Mouse (Mus musculus) gastrocnemius, postnatal 10 days (tissue): ENCODE results near the gene Cyb5rl. TPM values are rescaled to one million over a fixed set of nuclear protein-coding genes. Genes with fewer than 3 reads are reported as not detected.

Experiments
- DNase-seq: peaks from one replicate; pipeline ENCODE4 v3.0.0; 2021; ENCODE audit warnings: mixed read lengths
- total RNA-seq, 2 experiments: library from RNA; stranded (reverse); gene quantifications; 2 replicates each; pipeline ENCODE4 v1.2.3; 2021

Cyb5rl gene
- total RNA-seq, 2 experiments from 2014 or later = 14.9 to 17.2 TPM

GRCm38 (mm10) chr4:107061560-107061959, 5.2 kb upstream of the Cyb5rl start:
- DNase-seq = no peak

DNA sequence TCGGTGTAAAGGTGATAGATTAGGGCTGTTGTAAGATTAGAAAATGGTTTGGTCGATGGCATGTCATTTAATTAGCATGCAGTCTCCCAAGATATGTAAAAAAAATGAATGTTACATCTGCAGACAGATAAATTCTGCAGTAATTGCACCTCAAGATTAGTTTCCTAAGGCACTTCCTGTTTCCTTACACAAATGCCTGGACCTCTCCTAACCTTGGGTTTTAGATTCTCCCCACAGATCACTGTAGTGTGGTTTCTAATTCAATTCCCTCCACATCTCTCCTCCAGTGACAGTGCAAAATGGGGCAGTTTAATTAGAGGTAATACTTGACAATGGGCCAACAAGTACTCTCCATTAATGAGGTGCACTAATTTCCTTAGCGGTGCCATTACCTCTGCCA, 3.6 kb upstream of the Cyb5rl start:
- DNase-seq = no peak

GRCm38 (mm10) chr4:107064394-107065098, 2.2 kb upstream of the Cyb5rl start:
- no peak for DNase-seq

GRCm38 (mm10) chr4:107067151-107067840, 508 bp downstream of the Cyb5rl start:
- peak; percentile 40 for DNase-seq

- no peak for DNase-seq
Observed at GRCm38 (mm10) chr4:107072343-107072742, 5.6 kb downstream of the Cyb5rl start.

DNA sequence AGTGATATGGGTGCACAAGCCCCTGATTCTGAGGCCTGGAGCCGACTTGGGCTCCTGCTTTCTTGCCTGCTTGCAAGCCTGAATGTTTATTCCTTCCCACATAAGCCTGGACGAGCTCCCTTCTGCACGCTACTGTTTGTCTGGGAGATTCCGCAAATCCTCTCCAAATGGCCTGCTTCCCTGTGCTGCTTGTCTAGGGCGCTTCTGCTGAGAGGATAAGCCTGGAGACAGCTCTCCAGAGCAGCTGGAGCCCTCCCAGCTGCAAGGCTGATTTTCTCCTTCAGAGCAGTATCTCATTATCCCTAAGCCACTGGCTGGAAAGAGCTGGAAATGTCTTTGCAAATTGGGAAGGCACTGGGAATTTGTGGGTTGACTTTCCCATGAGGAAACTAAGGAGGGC, 8.7 kb downstream of the Cyb5rl start:
- DNase-seq = no peak

GRCm38 (mm10) chr4:107078894-107079293, 12.1 kb downstream of the Cyb5rl start:
- DNase-seq = no peak

GRCm38 (mm10) chr4:107079716-107080115, 12.9 kb downstream of the Cyb5rl start:
- no peak for DNase-seq

- no peak for DNase-seq
Observed at GRCm38 (mm10) chr4:107082185-107082584, 15.4 kb downstream of the Cyb5rl start.

- no peak for DNase-seq
Observed at GRCm38 (mm10) chr4:107083126-107083525, 16.3 kb downstream of the Cyb5rl start.

DNA sequence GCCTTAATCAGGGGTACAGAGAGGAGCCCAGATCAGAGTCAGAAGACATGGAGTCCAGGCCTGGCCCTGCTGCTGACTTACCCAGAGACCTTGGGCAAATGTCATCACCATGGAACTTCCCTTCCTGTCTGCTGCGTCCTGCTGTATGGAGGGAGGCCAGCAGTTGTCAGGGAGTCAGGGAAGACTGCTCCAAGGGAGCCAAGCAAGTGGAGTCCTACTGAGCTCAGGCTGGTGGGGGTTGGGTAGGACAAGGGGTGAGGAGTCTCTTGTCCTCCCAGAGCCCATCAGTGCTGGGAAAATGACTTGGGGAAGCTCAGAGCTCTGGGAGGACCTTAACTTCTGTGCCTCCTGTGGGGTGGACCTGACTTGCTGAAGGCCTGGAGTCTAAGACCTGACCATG, 17.6 kb downstream of the Cyb5rl start:
- DNase-seq = no peak

DNA sequence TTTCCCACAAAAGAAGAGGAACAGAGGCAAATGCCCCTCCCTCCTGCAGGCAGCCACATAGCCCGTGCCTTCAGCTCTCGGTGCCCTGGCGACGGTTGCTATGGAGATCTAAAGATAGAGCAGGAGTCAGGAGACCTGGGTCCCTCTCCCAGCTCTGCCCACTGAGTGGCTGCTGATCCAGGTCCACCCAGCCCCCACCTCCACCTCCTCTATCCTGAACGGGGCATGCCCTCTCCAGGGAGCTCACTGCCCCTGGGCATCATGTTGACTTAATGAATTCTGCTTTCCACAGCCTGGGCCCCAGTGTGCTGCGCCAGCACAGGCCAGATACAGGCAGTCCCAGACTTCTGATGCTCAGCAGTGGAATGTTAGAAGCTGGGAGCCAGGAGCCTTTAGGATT, 18.1 kb downstream of the Cyb5rl start:
- DNase-seq = no peak

GRCm38 (mm10) chr4:107091696-107092095, 24.9 kb downstream of the Cyb5rl start:
- no peak for DNase-seq

DNA sequence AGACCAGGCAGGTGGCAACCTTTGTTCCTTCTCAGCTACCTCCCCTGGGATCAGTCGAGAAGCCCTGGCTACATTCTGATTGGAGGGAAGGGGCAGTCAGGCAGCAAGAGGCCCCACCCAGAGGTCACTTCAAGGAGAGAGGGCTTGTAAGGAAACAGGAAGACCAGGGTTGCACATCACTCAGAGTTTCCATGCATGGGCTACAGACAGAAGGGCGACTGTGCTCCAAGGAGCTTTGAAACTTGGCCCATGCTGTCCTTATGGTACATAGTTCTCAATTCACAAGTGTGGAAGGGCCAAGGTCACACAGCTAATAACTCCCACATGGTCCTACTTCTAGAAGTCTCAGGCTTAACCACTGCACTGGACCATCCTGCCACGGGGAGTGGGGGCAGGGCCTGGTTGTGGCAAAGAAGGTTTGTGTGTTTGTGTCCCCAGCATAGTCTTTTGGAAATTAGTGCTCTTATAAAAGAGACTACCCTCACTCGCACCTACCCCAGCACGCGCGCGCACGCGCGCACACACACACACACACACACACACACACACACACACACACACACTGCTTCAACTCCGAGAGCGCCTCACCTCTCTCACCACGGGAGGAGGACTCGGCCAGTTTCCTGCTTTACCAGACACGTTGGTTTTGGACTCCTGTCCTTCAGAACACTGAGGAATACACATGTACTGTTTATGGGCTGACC, 27.8 kb downstream of the Cyb5rl start:
- DNase-seq = no peak

GRCm38 (mm10) chr4:107096043-107096442, 29.3 kb downstream of the Cyb5rl start:
- DNase-seq = no peak

- DNase-seq = no peak
Observed at GRCm38 (mm10) chr4:107096841-107097373, 30.1 kb downstream of the Cyb5rl start, which contains the start of gene Cdcp2. Gene Cdcp2, plus strand, starts transcription at chr4:107096891.

DNA sequence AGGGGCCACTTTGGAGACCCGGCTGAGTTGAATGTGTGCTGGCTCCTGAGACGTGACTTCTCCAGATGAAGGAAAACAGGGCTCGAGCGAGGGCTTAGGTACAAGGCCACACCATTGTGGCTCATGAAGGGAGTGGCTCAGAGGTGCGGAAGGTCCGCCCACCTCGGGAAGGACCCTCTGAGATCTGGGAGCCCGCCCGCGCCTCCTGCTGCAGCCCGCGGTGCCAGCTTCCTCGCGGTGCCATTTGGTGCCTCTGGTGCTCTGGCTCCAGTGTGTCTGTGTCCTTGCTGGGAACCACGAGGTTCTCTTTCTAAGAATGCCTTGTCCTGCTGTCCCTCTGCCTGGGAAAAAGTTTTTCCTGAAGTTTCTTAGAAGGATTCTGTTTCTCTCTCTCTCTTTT, 31.1 kb downstream of the Cyb5rl start:
- DNase-seq = no peak

DNA sequence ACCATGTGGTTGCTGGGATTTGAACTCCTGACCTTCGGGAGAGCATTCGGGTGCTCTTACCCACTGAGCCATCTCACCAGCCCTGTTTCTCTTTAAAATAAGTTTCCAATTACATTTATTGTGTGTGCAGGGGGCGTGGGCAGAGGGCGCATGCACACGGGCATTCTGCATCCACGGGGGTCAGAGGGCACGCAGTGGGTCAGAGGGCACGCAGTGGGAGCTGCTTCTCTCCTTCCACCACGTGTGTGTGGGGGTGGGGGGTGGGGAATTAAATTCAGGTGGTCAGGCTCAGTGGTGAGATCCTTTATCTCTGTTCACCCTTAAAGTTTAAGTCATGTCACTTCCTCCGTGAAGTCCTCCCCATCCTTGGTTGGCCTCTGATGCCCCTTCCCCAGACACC, 31.6 kb downstream of the Cyb5rl start:
- no peak for DNase-seq

- DNase-seq = no peak
Observed at GRCm38 (mm10) chr4:107098791-107099525, 32.2 kb downstream of the Cyb5rl start.

- no peak for DNase-seq
Observed at GRCm38 (mm10) chr4:107102220-107102619, 35.4 kb downstream of the Cyb5rl start.

- no peak for DNase-seq
Observed at GRCm38 (mm10) chr4:107106777-107107176, 40.0 kb downstream of the Cyb5rl start.

- no peak for DNase-seq
Observed at GRCm38 (mm10) chr4:107108291-107108731, 41.5 kb downstream of the Cyb5rl start.
